Comparison of ENCODE assay signal across 27 mouse cellular contexts in genomic region chr6:113433661-113434060, GRCm38 (mm10). TPM values are rescaled to one million over a fixed set of nuclear protein-coding genes. Genes with fewer than 3 reads are reported as not detected.
"Had no signal": no experiment of that assay in that cellular context is flagged by ENCODE, and none has a peak within 500 bp of the region (broad histone marks: within the 10 kb centered on the region; RNA-seq: fewer than 3 reads in every experiment).

No protein-coding gene starts in this region.

- DNase-seq: kidney, adult 2 months; kidney, postnatal 25 days; layer of hippocampus, adult 9-11 months; layer of hippocampus, postnatal 36 days; lung, adult 18-20 months; lung, postnatal 10 days; lung, postnatal 36 days; midbrain, embryonic 14.5 days; right cerebral cortex, postnatal 14 days; right cerebral cortex, postnatal 4 days; spleen, adult 18-20 months; thymus, postnatal 25 days had no signal

- H3K36me3 ChIP-seq: liver, embryonic 15.5 days; lung, embryonic 15.5 days; stomach, embryonic 15.5 days had no signal

- H3K9ac ChIP-seq: liver, embryonic 15.5 days; lung, embryonic 15.5 days; stomach, embryonic 15.5 days had no signal

- H3K4me1 ChIP-seq: lung, embryonic 15.5 days; stomach, embryonic 15.5 days had no signal

- H3K4me2 ChIP-seq: liver, embryonic 11.5 days; liver, embryonic 15.5 days; lung, embryonic 15.5 days; midbrain, embryonic 11.5 days; stomach, embryonic 15.5 days had no signal

- H3K27ac ChIP-seq: kidney, postnatal 0 days; layer of hippocampus, adult 2 months; left cerebral cortex, adult 2 months; liver, embryonic 15.5 days; lung, embryonic 15.5 days; stomach, embryonic 15.5 days had no signal

- H3K9me3 ChIP-seq: liver, embryonic 15.5 days; lung, embryonic 15.5 days; stomach, embryonic 15.5 days had no signal

- H3K27me3 ChIP-seq: liver, embryonic 15.5 days; lung, embryonic 15.5 days; stomach, embryonic 15.5 days had no signal

- H3K4me3 ChIP-seq: layer of hippocampus, adult 2 months; left cerebral cortex, adult 2 months; liver, embryonic 15.5 days; lung, embryonic 15.5 days; stomach, embryonic 15.5 days had no signal

RNA-seq across cellular contexts. Expression of gene Cidec, which starts 1.9 kb away (rescaled TPM):
- total RNA-seq: layer of hippocampus, adult 2 months; layer of hippocampus, postnatal 36 days; left cerebral cortex, adult 2 months; left cerebral cortex, postnatal 10 days; left cerebral cortex, postnatal 36 days; megakaryocyte-erythroid progenitor cell, adult 5-6 weeks; midbrain, postnatal 0 days had no signal
- polyA plus RNA-seq: kidney, embryonic 14.5 days; limb, embryonic 11.5 days; liver, embryonic 11.5 days; liver, embryonic 15.5 days; lung, embryonic 15.5 days; midbrain, embryonic 11.5 days; midbrain, embryonic 14.5 days; neural tube, embryonic 14.5 days had no signal

RNA-seq across cellular contexts. Expression of gene Il17re, which starts 24.6 kb away (rescaled TPM):
- total RNA-seq: megakaryocyte-erythroid progenitor cell, adult 5-6 weeks had no signal
- polyA plus RNA-seq: midbrain, embryonic 14.5 days had no signal

RNA-seq across cellular contexts. Expression of gene Il17rc, which starts 37.6 kb away (rescaled TPM):
- total RNA-seq: megakaryocyte-erythroid progenitor cell, adult 5-6 weeks had no signal
